Mouse (Mus musculus) neural tube, embryonic 13.5 days (tissue): Measurements from ENCODE around the gene Rhox1. TPM values are rescaled to one million over a fixed set of nuclear protein-coding genes. Genes with fewer than 3 reads are reported as not detected.

ENCODE experiments used
- polyA plus RNA-seq: library from polyadenylated mRNA; unstranded; fragments of >200 nt; fragmentation: Nextera tagmentation; extraction: Ambion mirVana; gene quantifications from 2 replicates; pipeline ENCODE4 v1.2.1, GENCODE M21; 2015

Gene Rhox1
- polyA plus RNA-seq, 1 experiment from 2014 or later, result not detected

Other genes with a start within 250 kb of the Rhox1 start
- gene Sept6, start 230.5 kb downstream of the Rhox1 start, polyA plus RNA-seq, result 77.9 and 85.3 TPM in 2 replicates
- 0.15 TPM in 1 of 2 replicates, not detected in the other for gene Sowahd, start 173.4 kb downstream of the Rhox1 start, polyA plus RNA-seq
- gene Rpl39, start 136.9 kb downstream of the Rhox1 start, polyA plus RNA-seq, result 319 and 363 TPM in 2 replicates
- gene Upf3b, start 111.9 kb downstream of the Rhox1 start, polyA plus RNA-seq, result 28.8 and 33.6 TPM in 2 replicates
- 22.8 and 23.0 TPM in 2 replicates for gene Nkap, start 95.5 kb downstream of the Rhox1 start, polyA plus RNA-seq
- gene Akap14, start 53.4 kb downstream of the Rhox1 start, polyA plus RNA-seq, result 0.21 and 0.43 TPM in 2 replicates
- gene Ndufa1, start 31.1 kb downstream of the Rhox1 start, polyA plus RNA-seq, result 592 and 661 TPM in 2 replicates
- 18.9 and 20.0 TPM in 2 replicates for gene Rnf113a1, start 31.0 kb downstream of the Rhox1 start, polyA plus RNA-seq
- gene Gm9, start 11.2 kb downstream of the Rhox1 start, polyA plus RNA-seq, result not detected in 2 replicates
- not detected in 2 replicates for gene Rhox2a, start 22.7 kb upstream of the Rhox1 start, polyA plus RNA-seq
- gene Rhox3a, start 27.7 kb upstream of the Rhox1 start, polyA plus RNA-seq, result not detected in 2 replicates
- gene Rhox4a, start 43.1 kb upstream of the Rhox1 start, polyA plus RNA-seq, result not detected in 2 replicates
- gene Rhox3a2, start 157.8 kb upstream of the Rhox1 start, polyA plus RNA-seq, result not detected in 2 replicates
- not detected in 2 replicates for gene Rhox4a2, start 168.6 kb upstream of the Rhox1 start, polyA plus RNA-seq
- not detected in 2 replicates for gene Rhox2b, start 189.8 kb upstream of the Rhox1 start, polyA plus RNA-seq
- not detected in 2 replicates for gene Rhox4b, start 210.2 kb upstream of the Rhox1 start, polyA plus RNA-seq
- gene Rhox2c, start 231.4 kb upstream of the Rhox1 start, polyA plus RNA-seq, result not detected in 2 replicates
- gene Rhox3c, start 236.3 kb upstream of the Rhox1 start, polyA plus RNA-seq, result not detected in 2 replicates